Mouse (Mus musculus) heart, embryonic 14.5 days (tissue): ENCODE measurements around the gene Car7. TPM values are rescaled to one million over a fixed set of nuclear protein-coding genes. Genes with fewer than 3 reads are reported as not detected.

ENCODE experiments used
- ATAC-seq: fragments of 200-750 bp; cut with Nextera tagmentation; 2 replicates; pipeline ENCODE4 v1.8.0; 2017; ENCODE audit warnings: low read depth, moderate TSS enrichment; ENCODE audit not compliant: insufficient number of reproducible peaks, insufficient read depth, low FRiP score
- H3K27ac ChIP-seq, 2 experiments: fragments of 200-500 bp in 1 of 2; fragments of 300-500 bp in 1 of 2; sonication (generic) in 1 of 2; replicated peaks in 1 of 2; 2 replicates each; pipeline ENCODE4 v1.5.1; 2012 to 2014; ENCODE audit warnings: low read depth in 2 of 2, low read length in 2 of 2, control low read depth in 1 of 2, mild to moderate bottlenecking in 1 of 2, mixed read lengths in 1 of 2; ENCODE audit not compliant: control insufficient read depth in 1 of 2, insufficient read depth in 1 of 2
- H3K27me3 ChIP-seq: fragments of 300-500 bp; sonication (generic); 2 replicates; pipeline ENCODE4 v1.6.1; 2014; ENCODE audit warnings: mild to moderate bottlenecking, low read length, control low read depth; ENCODE audit not compliant: control insufficient read depth, insufficient read depth
- H3K36me3 ChIP-seq: fragments of 300-500 bp; sonication (generic); 2 replicates; pipeline ENCODE4 v1.6.1; 2014; ENCODE audit warnings: mild to moderate bottlenecking, control low read depth, low read length, mixed read lengths; ENCODE audit not compliant: control insufficient read depth, insufficient read depth
- H3K4me1 ChIP-seq, 2 experiments: fragments of 200-500 bp in 1 of 2; fragments of 300-500 bp in 1 of 2; sonication (generic) in 1 of 2; 2 replicates each; pipeline ENCODE4 v1.6.1; 2012 to 2014; ENCODE audit warnings: low read length in 2 of 2, control low read depth in 1 of 2, mixed read lengths in 1 of 2; ENCODE audit not compliant: control insufficient read depth in 2 of 2, insufficient read depth in 2 of 2
- H3K4me2 ChIP-seq: fragments of 300-500 bp; sonication (generic); 2 replicates; pipeline ENCODE4 v1.6.1; 2014; ENCODE audit warnings: mild to moderate bottlenecking, low read length
- H3K4me3 ChIP-seq, 2 experiments: fragments of 200-500 bp in 1 of 2; fragments of 300-500 bp in 1 of 2; sonication (generic) in 1 of 2; 2 replicates each; pipeline ENCODE4 v1.5.1; 2012 to 2014; ENCODE audit warnings: low read length in 2 of 2, mild to moderate bottlenecking in 2 of 2, control low read depth in 1 of 2, low read depth in 1 of 2, moderate library complexity in 1 of 2; ENCODE audit not compliant: control insufficient read depth in 1 of 2, insufficient read depth in 1 of 2
- H3K9ac ChIP-seq: fragments of 300-500 bp; sonication (generic); 2 replicates; pipeline ENCODE4 v1.6.1; 2014; ENCODE audit warnings: mild to moderate bottlenecking, low read length
- H3K9me3 ChIP-seq: fragments of 300-500 bp; sonication (generic); 2 replicates; pipeline ENCODE4 v1.6.1; 2016; ENCODE audit warnings: low read length, control low read depth; ENCODE audit not compliant: control insufficient read depth
- WGBS: fragments of 180-500 bp; shearing (Covaris S2); extraction: QIAGEN DNeasy Blood & Tissue Kit; methylation state at CpG from one replicate; pipeline ENCODE4 v1.1.7; 2014; 5-methylcytosine and 5-hydroxymethylcytosine counted together
- polyA plus RNA-seq: library from polyadenylated mRNA; unstranded; fragments of >200 nt; fragmentation: Nextera tagmentation; extraction: Ambion mirVana; gene quantifications from 2 replicates; pipeline ENCODE4 v1.2.1, GENCODE M21; 2014

Gene Car7
- polyA plus RNA-seq, 1 experiment from 2014 or later, result 2.2 TPM

DNA sequence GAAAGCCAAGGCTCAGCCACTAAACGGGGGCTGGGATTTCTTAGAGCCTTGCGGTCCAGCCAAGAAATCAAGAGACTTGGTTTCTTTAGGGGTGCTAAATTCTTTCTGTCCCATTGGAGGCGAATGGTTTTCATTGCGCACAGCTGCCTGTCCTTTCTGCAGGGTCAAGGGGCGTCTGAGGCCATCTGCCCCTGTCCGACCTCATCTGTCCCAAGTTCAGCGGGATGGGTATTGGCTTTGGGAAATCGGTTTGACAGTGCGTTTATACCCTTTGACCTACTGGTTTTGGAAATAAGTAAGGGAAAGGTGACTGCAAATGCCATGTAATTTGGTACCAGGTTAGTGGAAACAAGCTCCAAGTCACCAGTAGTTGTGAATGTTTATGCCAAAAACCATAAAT is 57.4 kb downstream of the Car7 start:
- Histone ChIP-seq H3K4me1 (peaks cover 0 to 8% of the 10 kb centered on the region in 2 experiments; a peak in 2 of 4 replicates), H3K27me3 (no peaks in the 10 kb centered on the region), H3K9ac (peak overlapping the region; percentile 73), H3K4me3 (peak overlapping the region; percentile 65 to 100), H3K27ac (peak overlapping the region; percentile 59 to 87; a peak in 3 of 4 replicates), H3K9me3 (no peaks in the 10 kb centered on the region), H3K4me2 (peak overlapping the region; percentile 86), H3K36me3 (peaks cover 25% of the 10 kb centered on the region)
- no peak for ATAC-seq
- 2% methylated on average over 9 of the region's 9 CpGs for WGBS

DNA sequence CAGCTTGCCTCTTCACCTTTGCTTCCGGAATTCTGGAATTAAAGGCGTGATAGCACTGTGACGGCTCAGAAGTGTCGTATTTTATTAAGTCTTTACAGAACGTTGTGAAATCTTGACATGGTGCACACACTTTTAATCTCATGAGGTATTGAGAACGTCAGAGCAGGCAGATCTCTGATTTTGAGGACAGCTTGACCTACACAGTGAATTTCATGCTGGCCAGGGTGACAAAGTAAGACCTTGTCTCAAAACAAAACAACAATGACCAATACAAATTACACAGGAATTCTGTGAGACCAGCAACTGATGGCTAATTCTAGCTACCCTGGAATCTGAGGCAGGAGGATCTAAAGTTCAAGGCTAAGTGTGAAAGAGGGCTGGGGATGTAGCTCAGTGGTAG is 58.1 kb downstream of the Car7 start:
- Histone ChIP-seq H3K36me3 (peaks cover 25% of the 10 kb centered on the region), H3K4me3 (no peak overlapping the region), H3K27me3 (no peaks in the 10 kb centered on the region), H3K9me3 (no peaks in the 10 kb centered on the region), H3K4me1 (peaks cover 0 to 8% of the 10 kb centered on the region in 2 experiments; a peak in 2 of 4 replicates), H3K4me2 (no peak overlapping the region), H3K27ac (no peak overlapping the region), H3K9ac (no peak overlapping the region)
- ATAC-seq, result no peak
- WGBS, result 71% methylated on average over 6 of the region's 6 CpGs

DNA sequence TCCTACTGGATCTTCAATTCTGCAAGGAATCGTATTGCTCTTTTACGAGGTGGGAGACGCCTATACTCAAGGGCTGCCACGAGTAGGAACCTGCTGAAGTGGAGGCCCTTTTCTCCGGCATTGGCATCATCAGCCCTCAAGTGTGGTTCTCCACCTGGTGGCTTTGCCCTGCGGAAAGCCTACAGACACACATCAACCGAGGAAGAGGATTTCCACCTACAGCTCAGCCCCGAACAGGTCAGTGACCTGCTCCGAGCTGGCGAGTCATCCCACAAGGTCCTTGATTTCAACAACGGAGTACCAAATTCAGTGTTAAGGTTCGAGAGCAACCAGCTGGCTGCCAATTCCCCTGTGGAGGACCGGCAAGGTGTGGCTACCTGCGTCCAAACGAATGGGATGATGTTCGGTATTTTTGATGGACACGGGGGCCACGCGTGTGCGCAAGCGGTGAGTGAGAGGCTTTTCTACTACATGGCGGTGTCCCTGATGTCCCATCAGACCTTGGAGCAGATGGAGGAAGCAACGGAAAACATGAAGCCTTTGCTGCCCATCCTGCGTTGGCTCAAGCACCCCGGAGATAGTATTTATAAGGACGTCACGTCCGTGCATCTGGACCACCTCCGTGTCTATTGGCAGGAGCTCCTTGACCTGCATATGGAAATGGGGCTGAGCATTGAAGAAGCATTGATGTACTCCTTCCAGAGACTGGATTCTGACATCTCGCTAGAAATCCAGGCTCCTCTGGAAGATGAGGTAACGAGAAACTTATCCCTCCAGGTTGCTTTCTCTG is 59.2 kb downstream of the Car7 start:
- no peak overlapping the region for H3K4me3 ChIP-seq
- no peaks in the 10 kb centered on the region for H3K27me3 ChIP-seq
- H3K36me3 ChIP-seq, result peaks cover 25% of the 10 kb centered on the region
- no peaks in the 10 kb centered on the region for H3K9me3 ChIP-seq
- peaks cover 3 to 8% of the 10 kb centered on the region in 2 experiments; a peak in 3 of 4 replicates for H3K4me1 ChIP-seq
- 89% methylated on average over 31 of the region's 31 CpGs for WGBS
- no peak overlapping the region for H3K9ac ChIP-seq
- no peak overlapping the region for H3K4me2 ChIP-seq
- no peak overlapping the region for H3K27ac ChIP-seq
- no peak for ATAC-seq

DNA sequence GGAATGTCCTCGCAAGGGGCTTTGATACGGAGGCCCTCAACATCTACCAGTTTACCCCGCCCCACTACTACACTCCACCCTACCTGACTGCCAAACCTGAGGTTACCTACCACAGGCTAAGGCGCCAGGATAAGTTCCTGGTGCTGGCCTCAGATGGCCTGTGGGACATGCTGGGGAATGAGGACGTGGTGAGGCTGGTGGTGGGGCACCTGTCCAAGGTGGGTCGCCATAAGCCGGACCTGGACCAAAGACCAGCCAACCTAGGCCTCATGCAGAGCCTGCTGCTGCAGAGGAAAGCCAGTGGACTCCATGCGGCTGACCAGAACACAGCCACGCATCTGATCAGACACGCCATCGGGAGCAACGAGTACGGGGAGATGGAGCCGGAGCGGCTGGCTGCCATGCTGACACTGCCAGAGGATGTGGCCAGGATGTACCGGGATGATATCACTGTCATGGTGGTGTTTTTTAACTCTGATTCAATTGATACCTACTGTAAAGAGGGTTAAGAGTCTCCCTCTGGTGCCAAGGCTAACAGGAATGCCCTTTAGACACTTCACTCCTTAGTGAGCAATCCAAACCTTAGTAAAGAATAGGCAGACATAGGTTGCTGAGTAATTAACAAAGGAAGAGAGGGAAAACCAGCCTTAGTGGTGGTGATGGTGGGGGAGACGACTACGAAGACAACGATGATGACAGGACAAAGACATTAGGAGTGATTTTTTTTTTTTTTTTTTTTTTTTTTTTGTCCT is 60.3 kb downstream of the Car7 start:
- WGBS, result 91% methylated on average over 19 of the region's 19 CpGs
- no peak overlapping the region for H3K4me2 ChIP-seq
- peaks cover 3 to 8% of the 10 kb centered on the region in 2 experiments; a peak in 3 of 4 replicates for H3K4me1 ChIP-seq
- H3K9ac ChIP-seq, result no peak overlapping the region
- no peak overlapping the region for H3K4me3 ChIP-seq
- H3K27ac ChIP-seq, result no peak overlapping the region
- no peaks in the 10 kb centered on the region for H3K27me3 ChIP-seq
- ATAC-seq, result no peak
- H3K36me3 ChIP-seq, result peaks cover 25% of the 10 kb centered on the region
- H3K9me3 ChIP-seq, result no peaks in the 10 kb centered on the region

DNA sequence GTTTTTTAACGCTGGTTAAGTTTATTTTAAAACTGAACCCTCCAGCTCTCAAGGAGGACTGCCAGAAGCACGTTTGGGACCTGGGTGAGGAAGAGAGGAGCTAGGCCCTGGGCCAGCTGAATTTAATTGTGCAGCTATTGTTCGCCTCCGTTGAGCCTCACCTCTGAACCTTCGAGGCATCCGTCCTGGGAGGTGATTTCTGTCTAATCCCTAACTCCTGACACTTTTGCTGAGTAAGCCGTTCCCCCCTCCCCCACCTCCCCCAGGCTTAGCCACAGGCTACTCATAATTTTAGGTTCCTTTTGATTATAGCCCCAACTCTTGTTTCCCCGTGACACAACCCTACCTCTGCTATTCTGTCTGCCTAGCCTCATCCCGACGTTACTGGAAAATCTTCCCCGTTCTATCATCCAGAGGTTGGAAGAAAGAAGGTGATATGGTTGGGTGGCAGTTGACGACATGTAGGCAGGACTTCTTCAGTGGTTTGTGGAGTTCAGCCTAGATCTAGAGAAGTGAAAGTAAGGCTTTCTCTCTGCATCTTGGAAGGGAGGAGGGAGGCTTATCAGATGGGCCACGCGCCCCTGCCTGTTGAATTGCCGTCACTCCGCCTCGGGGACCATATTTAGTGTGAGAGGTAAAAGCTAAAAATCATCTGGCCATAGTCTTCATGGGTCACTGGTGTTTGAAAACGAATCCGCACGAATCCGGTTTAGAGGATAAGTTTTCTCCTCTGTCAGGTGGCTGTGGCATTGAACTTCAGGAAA is 61.5 kb downstream of the Car7 start:
- H3K9ac ChIP-seq, result no peak overlapping the region
- H3K27me3 ChIP-seq, result no peaks in the 10 kb centered on the region
- no peak overlapping the region for H3K27ac ChIP-seq
- no peak for ATAC-seq
- 80% methylated on average over 21 of the region's 21 CpGs for WGBS
- H3K4me1 ChIP-seq, result peaks cover 3 to 5% of the 10 kb centered on the region in 2 experiments; a peak in 3 of 4 replicates
- H3K9me3 ChIP-seq, result no peaks in the 10 kb centered on the region
- H3K36me3 ChIP-seq, result peaks cover 25% of the 10 kb centered on the region
- no peak overlapping the region for H3K4me3 ChIP-seq
- no peak overlapping the region for H3K4me2 ChIP-seq

DNA sequence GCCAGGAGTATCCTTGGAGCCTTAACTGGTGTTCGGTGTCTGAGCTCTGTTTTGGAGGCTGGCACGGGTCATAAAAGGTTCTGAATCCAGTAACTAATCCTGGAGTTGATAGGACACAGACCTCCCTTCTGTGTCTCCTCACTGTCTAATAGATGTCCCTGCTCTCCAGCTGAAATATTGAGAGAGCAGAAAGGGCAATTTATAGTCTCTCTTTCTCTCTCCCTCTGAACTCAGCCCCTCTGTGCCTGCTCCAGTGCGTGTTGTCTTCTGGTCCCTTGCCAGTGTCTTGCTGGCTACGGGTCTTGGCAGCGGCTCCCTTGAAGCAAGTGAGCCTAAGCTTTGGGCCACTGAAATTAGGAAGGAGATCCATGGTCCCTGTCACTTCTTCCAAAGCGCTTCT is 63.2 kb downstream of the Car7 start:
- H3K4me2 ChIP-seq, result no peak overlapping the region
- no peak overlapping the region for H3K4me3 ChIP-seq
- H3K27me3 ChIP-seq, result no peaks in the 10 kb centered on the region
- no peak overlapping the region for H3K9ac ChIP-seq
- peaks cover 9 to 10% of the 10 kb centered on the region in 2 experiments for H3K4me1 ChIP-seq
- no peaks in the 10 kb centered on the region for H3K9me3 ChIP-seq
- no peak overlapping the region for H3K27ac ChIP-seq
- no peak for ATAC-seq
- WGBS, result 74% methylated on average over 6 of the region's 6 CpGs
- peaks cover 25% of the 10 kb centered on the region for H3K36me3 ChIP-seq

DNA sequence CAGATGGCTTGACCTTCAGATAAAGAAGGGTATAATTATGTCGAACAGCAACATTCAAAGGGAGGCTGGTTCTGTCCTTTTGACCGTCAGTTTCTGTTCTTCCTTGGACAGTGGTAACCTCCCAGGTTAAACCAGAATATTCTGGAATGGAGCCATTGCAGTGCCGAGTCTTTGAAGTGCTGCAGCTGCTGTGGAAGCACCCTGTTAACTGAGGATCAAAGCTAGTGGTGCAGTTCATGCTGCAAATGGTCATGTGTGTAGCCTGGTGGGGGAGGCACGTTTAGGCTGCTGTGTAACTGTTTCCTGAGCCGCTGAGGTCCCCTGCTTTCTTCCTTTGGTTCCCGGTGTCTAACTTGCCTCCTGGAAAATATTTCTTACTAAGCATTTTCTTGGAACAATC is 64.0 kb downstream of the Car7 start:
- WGBS, result 49% methylated on average over 6 of the region's 6 CpGs
- no peaks in the 10 kb centered on the region for H3K9me3 ChIP-seq
- peaks cover 15% of the 10 kb centered on the region in 2 experiments for H3K4me1 ChIP-seq
- ATAC-seq, result no peak
- no peak overlapping the region for H3K27ac ChIP-seq
- H3K9ac ChIP-seq, result no peak overlapping the region
- H3K27me3 ChIP-seq, result no peaks in the 10 kb centered on the region
- H3K4me2 ChIP-seq, result no peak overlapping the region
- H3K36me3 ChIP-seq, result peaks cover 23% of the 10 kb centered on the region
- H3K4me3 ChIP-seq, result no peak overlapping the region
